Mouse (Mus musculus) lung, postnatal 4 days (tissue): ENCODE results near the gene Adk.
A peak's percentile ranks its signal among the peaks of the same experiment; 100 is the strongest.
"Not testable (repeated sequence)": the region's sequence is repeated elsewhere in the genome, so short reads cannot be mapped to it uniquely, and the experiment has no call there.

Experiments
- DNase-seq, 2 experiments: peaks; one replicate each; pipeline ENCODE4 v3.0.0; 2021

The Adk gene

GRCm38 (mm10) chr14:21065490-21066162 is 13.3 kb downstream of the Adk start:
- DNase-seq, result peak; percentile 36 to 48

- no peak for DNase-seq
Measured at GRCm38 (mm10) chr14:21069594-21069993, 17.2 kb downstream of the Adk start.

- DNase-seq, result peak in 1 of 2 experiments; percentile 2
Measured at GRCm38 (mm10) chr14:21073981-21074380, 21.6 kb downstream of the Adk start.

GRCm38 (mm10) chr14:21074398-21075320 is 22.3 kb downstream of the Adk start:
- peak in 1 of 2 experiments; percentile 8 for DNase-seq

GRCm38 (mm10) chr14:21075751-21076500 is 23.6 kb downstream of the Adk start:
- peak; percentile 95 for DNase-seq

GRCm38 (mm10) chr14:21076501-21077194 is 24.3 kb downstream of the Adk start:
- no peak for DNase-seq

- no peak for DNase-seq
Measured at GRCm38 (mm10) chr14:21077939-21078338, 25.6 kb downstream of the Adk start.

GRCm38 (mm10) chr14:21078511-21078910 is 26.1 kb downstream of the Adk start:
- DNase-seq, result no peak

- no peak for DNase-seq
Measured at GRCm38 (mm10) chr14:21082823-21083222, 30.4 kb downstream of the Adk start.

- DNase-seq, result peak in 1 of 2 experiments; percentile 21
Measured at GRCm38 (mm10) chr14:21085666-21086065, 33.3 kb downstream of the Adk start.

- no peak for DNase-seq
Measured at GRCm38 (mm10) chr14:21086106-21086505, 33.7 kb downstream of the Adk start.

- no peak for DNase-seq
Measured at GRCm38 (mm10) chr14:21086827-21087351, 34.5 kb downstream of the Adk start.

GRCm38 (mm10) chr14:21087390-21088060 is 35.2 kb downstream of the Adk start:
- DNase-seq, result no peak

GRCm38 (mm10) chr14:21088731-21089130 is 36.4 kb downstream of the Adk start:
- no peak for DNase-seq

- no peak for DNase-seq
Measured at GRCm38 (mm10) chr14:21090400-21090799, 38.0 kb downstream of the Adk start.

GRCm38 (mm10) chr14:21090930-21091486 is 38.6 kb downstream of the Adk start:
- no peak for DNase-seq

- not testable (repeated sequence) for DNase-seq
Measured at GRCm38 (mm10) chr14:21094161-21094560, 41.8 kb downstream of the Adk start.

- no peak for DNase-seq
Measured at GRCm38 (mm10) chr14:21096279-21096678, 43.9 kb downstream of the Adk start.

GRCm38 (mm10) chr14:21096689-21097088 is 44.3 kb downstream of the Adk start:
- no peak for DNase-seq

- peak in 1 of 2 experiments; percentile 16 for DNase-seq
Measured at GRCm38 (mm10) chr14:21099371-21099770, 47.0 kb downstream of the Adk start.

- DNase-seq, result no peak
Measured at GRCm38 (mm10) chr14:21100876-21101275, 48.5 kb downstream of the Adk start.
